In the genomic region with DNA sequence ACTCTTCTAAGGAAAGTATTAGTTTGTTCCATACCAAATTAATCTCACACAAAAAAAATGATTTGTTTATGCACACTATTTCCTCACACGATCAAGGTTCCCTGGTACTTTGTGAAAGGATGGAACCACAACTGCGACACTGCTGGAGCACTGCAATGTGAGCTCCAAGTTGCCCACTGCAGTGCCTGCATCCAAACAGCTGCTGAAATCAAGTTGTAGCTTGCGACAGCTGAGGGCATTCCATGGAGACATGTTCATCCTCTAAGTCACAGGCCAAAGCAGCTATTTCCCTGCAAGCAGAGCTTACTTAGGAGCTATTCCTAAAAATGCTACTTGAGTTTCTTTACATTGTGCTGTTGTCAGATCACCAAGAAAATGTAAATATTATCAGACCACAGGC, we compare ENCODE assay signal across 26 mouse cellular contexts.
DNase-seq lines count a peak whose midpoint lies in the region; ATAC-seq and TF ChIP-seq lines count a peak whose summit lies in the region.
"Had no signal": no experiment of that assay in that cellular context is flagged by ENCODE, and none has a peak within 500 bp of the region (broad histone marks: within the 10 kb centered on the region; RNA-seq: fewer than 3 reads in every experiment).

No protein-coding gene starts in this region.

- peaks cover 77% of the 10 kb centered on the region for H3K79me2 ChIP-seq in myocyte (ENCODE audit: control insufficient read depth, insufficient read depth)

- no peaks in the 10 kb centered on the region for H3K9me3 ChIP-seq in embryonic facial prominence, embryonic 14.5 days (ENCODE audit: control insufficient read depth, low read length)
- H3K9me3 ChIP-seq in embryonic facial prominence, embryonic 10.5 days = no peaks in the 10 kb centered on the region
- no peaks in the 10 kb centered on the region for H3K9me3 ChIP-seq in lung, embryonic 14.5 days (ENCODE audit: low read depth, low read length)
- H3K9me3 ChIP-seq in lung, embryonic 16.5 days (ENCODE audit: control insufficient read depth, low read length) = no peaks in the 10 kb centered on the region
- no peaks in the 10 kb centered on the region for H3K9me3 ChIP-seq in lung, postnatal 0 days (ENCODE audit: low read length)
- no peaks in the 10 kb centered on the region for H3K9me3 ChIP-seq in liver, embryonic 12.5 days (replicated peaks)
- H3K9me3 ChIP-seq: embryonic facial prominence, embryonic 12.5 days; embryonic facial prominence, embryonic 15.5 days; forebrain, embryonic 10.5 days; forebrain, embryonic 12.5 days had no signal

- no peak overlapping the region for H3K4me3 ChIP-seq in embryonic facial prominence, embryonic 14.5 days (ENCODE audit: low read depth, low read length)
- H3K4me3 ChIP-seq in embryonic facial prominence, embryonic 10.5 days = no peak overlapping the region
- H3K4me3 ChIP-seq in lung, embryonic 14.5 days (ENCODE audit: low read depth, low read length) = no peak overlapping the region
- no peak overlapping the region for H3K4me3 ChIP-seq in lung, embryonic 16.5 days (ENCODE audit: low read length)
- no peak overlapping the region for H3K4me3 ChIP-seq in lung, postnatal 0 days (ENCODE audit: low read depth, low read length)
- no peak overlapping the region for H3K4me3 ChIP-seq in myocyte
- no peak overlapping the region for H3K4me3 ChIP-seq in liver, embryonic 12.5 days
- H3K4me3 ChIP-seq: embryonic facial prominence, embryonic 12.5 days; embryonic facial prominence, embryonic 15.5 days; erythroblast, embryonic 14.5 days; forebrain, embryonic 10.5 days; forebrain, embryonic 12.5 days had no signal

- no peak overlapping the region for H3K4me2 ChIP-seq in embryonic facial prominence, embryonic 14.5 days (ENCODE audit: low read depth, low read length)
- H3K4me2 ChIP-seq in lung, embryonic 14.5 days = no peak overlapping the region
- no peak overlapping the region for H3K4me2 ChIP-seq in lung, embryonic 16.5 days (ENCODE audit: low read depth, low read length)
- no peak overlapping the region for H3K4me2 ChIP-seq in lung, postnatal 0 days (replicated peaks; ENCODE audit: low read depth, low read length)
- peak overlapping the region; percentile 8 for H3K4me2 ChIP-seq in myocyte (ENCODE audit: low read depth)
- H3K4me2 ChIP-seq in liver, embryonic 12.5 days = no peak overlapping the region
- H3K4me2 ChIP-seq: embryonic facial prominence, embryonic 12.5 days; embryonic facial prominence, embryonic 15.5 days; forebrain, embryonic 12.5 days had no signal

- no peak overlapping the region for H3K27ac ChIP-seq in embryonic facial prominence, embryonic 14.5 days (replicated peaks; ENCODE audit: low read depth, low read length)
- no peak overlapping the region for H3K27ac ChIP-seq in embryonic facial prominence, embryonic 10.5 days (replicated peaks)
- H3K27ac ChIP-seq in lung, embryonic 14.5 days (ENCODE audit: low read depth) = 0 out of 2 replicates have a peak overlapping the region, but pooled peaks have one; percentile 12
- peak overlapping the region; percentile 21 for H3K27ac ChIP-seq in lung, embryonic 16.5 days (ENCODE audit: low read length)
- H3K27ac ChIP-seq in lung, postnatal 0 days (ENCODE audit: low read length) = no peak overlapping the region
- H3K27ac ChIP-seq in liver, embryonic 12.5 days = no peak overlapping the region
- H3K27ac ChIP-seq: embryonic facial prominence, embryonic 12.5 days; embryonic facial prominence, embryonic 15.5 days; forebrain, embryonic 10.5 days; forebrain, embryonic 12.5 days had no signal

- no peak for TF ChIP-seq EP300 in lung, postnatal 0 days (IDR thresholded peaks at IDR 0.05)

- no peak for TF ChIP-seq CTCF in lung, embryonic 14.5 days (IDR thresholded peaks at IDR 0.05; ENCODE audit: low read depth)
- TF ChIP-seq CTCF in lung, postnatal 0 days (IDR thresholded peaks at IDR 0.05) = no peak

- DNase-seq in embryonic facial prominence, embryonic 14.5 days (ENCODE audit: low spot score) = peak; percentile 71
- no peak for DNase-seq in embryonic facial prominence, embryonic 10.5 days (ENCODE audit: low spot score)
- DNase-seq in lung, embryonic 14.5 days = no peak
- no peak for DNase-seq in lung, postnatal 25 days (ENCODE audit: low spot score)
- DNase-seq in lung, postnatal 0 days (ENCODE audit: low spot score) = no peak
- DNase-seq: adrenal gland, adult 2 months; adrenal gland, postnatal 10 days; adrenal gland, postnatal 25 days; B cell, adult 2 months; cerebellum, adult 11 months; cerebellum, adult 18-20 months; cerebellum, adult 8-10 months; cerebellum, adult 9-11 months; cerebellum, postnatal 14 days; cerebellum, postnatal 36 days; embryo, embryonic 11 days had no signal

- H3K9ac ChIP-seq in embryonic facial prominence, embryonic 14.5 days (ENCODE audit: low read depth, low read length) = no peak overlapping the region
- H3K9ac ChIP-seq in lung, embryonic 14.5 days = no peak overlapping the region
- H3K9ac ChIP-seq in lung, embryonic 16.5 days (ENCODE audit: low read length) = no peak overlapping the region
- H3K9ac ChIP-seq in lung, postnatal 0 days (replicated peaks; ENCODE audit: low read depth) = no peak overlapping the region
- H3K9ac ChIP-seq in liver, embryonic 12.5 days = no peak overlapping the region
- H3K9ac ChIP-seq: embryonic facial prominence, embryonic 12.5 days; embryonic facial prominence, embryonic 15.5 days; forebrain, embryonic 12.5 days had no signal

- H3K27me3 ChIP-seq in embryonic facial prominence, embryonic 14.5 days (replicated peaks; ENCODE audit: control insufficient read depth, insufficient read depth, low read length) = no peaks in the 10 kb centered on the region
- no peaks in the 10 kb centered on the region for H3K27me3 ChIP-seq in embryonic facial prominence, embryonic 10.5 days (replicated peaks; ENCODE audit: low read depth, poor library complexity, severe bottlenecking)
- no peaks in the 10 kb centered on the region for H3K27me3 ChIP-seq in lung, embryonic 14.5 days (ENCODE audit: insufficient read depth, low read length)
- no peaks in the 10 kb centered on the region for H3K27me3 ChIP-seq in lung, embryonic 16.5 days (ENCODE audit: control insufficient read depth, insufficient read depth, low read depth, low read length)
- H3K27me3 ChIP-seq in lung, postnatal 0 days (replicated peaks; ENCODE audit: insufficient read depth, low read length) = no peaks in the 10 kb centered on the region
- no peaks in the 10 kb centered on the region for H3K27me3 ChIP-seq in myocyte (ENCODE audit: control insufficient read depth, insufficient read depth, insufficient read length)
- H3K27me3 ChIP-seq in liver, embryonic 12.5 days (replicated peaks) = no peaks in the 10 kb centered on the region
- H3K27me3 ChIP-seq: embryonic facial prominence, embryonic 12.5 days; embryonic facial prominence, embryonic 15.5 days; forebrain, embryonic 12.5 days had no signal

- H3K36me3 ChIP-seq in embryonic facial prominence, embryonic 14.5 days (ENCODE audit: control insufficient read depth, insufficient read depth, low read length) = no peaks in the 10 kb centered on the region
- H3K36me3 ChIP-seq in embryonic facial prominence, embryonic 10.5 days (replicated peaks) = peaks cover 7% of the 10 kb centered on the region; the same call in 1 of the 2 replicates
- no peaks in the 10 kb centered on the region for H3K36me3 ChIP-seq in lung, embryonic 14.5 days (ENCODE audit: insufficient read depth)
- H3K36me3 ChIP-seq in lung, embryonic 16.5 days (ENCODE audit: control insufficient read depth, insufficient read depth, low read length) = no peaks in the 10 kb centered on the region
- no peaks in the 10 kb centered on the region for H3K36me3 ChIP-seq in lung, postnatal 0 days (ENCODE audit: insufficient read depth, low read length)
- peaks cover 3% of the 10 kb centered on the region for H3K36me3 ChIP-seq in myocyte (ENCODE audit: control insufficient read depth, insufficient read depth)
- no peaks in the 10 kb centered on the region for H3K36me3 ChIP-seq in liver, embryonic 12.5 days
- H3K36me3 ChIP-seq: embryonic facial prominence, embryonic 12.5 days; embryonic facial prominence, embryonic 15.5 days; forebrain, embryonic 12.5 days had no signal

- no peaks in the 10 kb centered on the region for H3K4me1 ChIP-seq in embryonic facial prominence, embryonic 14.5 days (ENCODE audit: control insufficient read depth, insufficient read depth, low read length)
- 0 out of 2 replicates have a peak, but pooled peaks cover 4% of the 10 kb centered on the region for H3K4me1 ChIP-seq in embryonic facial prominence, embryonic 10.5 days
- no peaks in the 10 kb centered on the region for H3K4me1 ChIP-seq in lung, embryonic 14.5 days (ENCODE audit: insufficient read depth)
- peaks cover 13% of the 10 kb centered on the region for H3K4me1 ChIP-seq in lung, embryonic 16.5 days (replicated peaks; ENCODE audit: control insufficient read depth, insufficient read depth, low read length)
- no peaks in the 10 kb centered on the region; the same call in 1 of the 2 replicates for H3K4me1 ChIP-seq in lung, postnatal 0 days (ENCODE audit: insufficient read depth, low read depth, low read length)
- no peaks in the 10 kb centered on the region for H3K4me1 ChIP-seq in liver, embryonic 12.5 days
- H3K4me1 ChIP-seq: embryonic facial prominence, embryonic 15.5 days had no signal

- TF ChIP-seq POLR2A in myocyte (IDR thresholded peaks at IDR 0.05; ENCODE audit: insufficient read length, low read depth) = no peak

- WGBS in embryonic facial prominence, embryonic 14.5 days = 66% methylated on average over 3 of the region's 3 CpGs
- WGBS in embryonic facial prominence, embryonic 10.5 days = 90% methylated on average over 3 of the region's 3 CpGs
- WGBS in lung, embryonic 14.5 days = 54% methylated on average over 3 of the region's 3 CpGs
- 57% methylated on average over 3 of the region's 3 CpGs for WGBS in lung, embryonic 16.5 days
- WGBS in lung, postnatal 0 days = 57% methylated on average over 3 of the region's 3 CpGs
- WGBS in liver, embryonic 12.5 days (ENCODE audit: insufficient replicate concordance) = 82% methylated on average over 3 of the region's 3 CpGs

- ATAC-seq in embryonic facial prominence, embryonic 14.5 days (ENCODE audit: low read depth) = peak; percentile 18; the same call in 1 of the 2 replicates
- ATAC-seq in lung, embryonic 14.5 days (ENCODE audit: insufficient read depth) = no peak
- ATAC-seq in lung, embryonic 16.5 days (ENCODE audit: low read depth) = peak; percentile 43; the same call in 1 of the 2 replicates
- ATAC-seq in lung, postnatal 0 days = no peak; the same call in 1 of the 2 replicates
- no peak for ATAC-seq in liver, embryonic 12.5 days
- ATAC-seq: forebrain, embryonic 14.5 days; forebrain, embryonic 16.5 days had no signal

- no peak overlapping the region for H3ac ChIP-seq in myocyte (ENCODE audit: control insufficient read depth, insufficient read length)

TF ChIP-seq in myocyte, 11 proteins besides CTCF, POLR2A, EP300 and RAD21 (continues in another document):
- TF ChIP-seq MYOD1 (IDR thresholded peaks at IDR 0.05; ENCODE audit: control insufficient read depth in 1 of 3, insufficient read length in 2 of 3, low read depth in 2 of 3) (peak; percentile 88 to 99 (median 96)), MAX (IDR thresholded peaks at IDR 0.05; ENCODE audit: low read depth) (no peak), REST (IDR thresholded peaks at IDR 0.05; ENCODE audit: insufficient read depth, insufficient read length) (no peak), E2F4 (IDR thresholded peaks at IDR 0.05; ENCODE audit: insufficient read depth) (no peak), MYOG (IDR thresholded peaks at IDR 0.05; ENCODE audit: control insufficient read depth in 1 of 3, insufficient read depth in 1 of 3, insufficient read length in 2 of 3, low read depth in 2 of 3) (peak; percentile 86 to 97 (median 87))

Comparison
In these comparisons a context has a peak if more than half of its experiments do, and no peak if none do; other contexts are left out.
1. ATAC-seq: peak in embryonic facial prominence, embryonic 14.5 days (single experiment) and lung, embryonic 16.5 days (single experiment); none in lung, embryonic 14.5 days (single experiment), lung, postnatal 0 days (single experiment) and liver, embryonic 12.5 days (single experiment).
2. H3K27ac ChIP-seq: peak in lung, embryonic 14.5 days (single experiment) and lung, embryonic 16.5 days (single experiment); none in embryonic facial prominence, embryonic 14.5 days (single experiment), embryonic facial prominence, embryonic 10.5 days (single experiment), lung, postnatal 0 days (single experiment) and liver, embryonic 12.5 days (single experiment).